Mouse (Mus musculus) 3134 (cell line): ENCODE measurements at regions not wholly inside any gene's neighbourhood (a gene's known extent, or its start where the extent isn't known, plus 50 kb on each side); places are given as distances from the start of the nearest gene placed in this dataset.

Source experiments
- DNase-seq: peaks from one replicate; pipeline ENCODE4 v3.0.0-alpha.2; 2011; ENCODE audit warnings: low spot score; ENCODE audit not compliant: insufficient read length; ENCODE audit errors: extremely low read depth

- DNase-seq, result no peak
Observed at GRCm38 (mm10) chr9:74645394-74645793, 216.3 kb upstream of the Onecut1 start.

GRCm38 (mm10) chr9:74650036-74650435 is 211.7 kb upstream of the Onecut1 start:
- no peak for DNase-seq

- no peak for DNase-seq
Observed at GRCm38 (mm10) chr9:74655956-74656355, 205.8 kb upstream of the Onecut1 start.

- no peak for DNase-seq
Observed at GRCm38 (mm10) chr9:74656392-74656791, 205.3 kb upstream of the Onecut1 start.

- DNase-seq, result no peak
Observed at GRCm38 (mm10) chr9:74671356-74671952, 190.3 kb upstream of the Onecut1 start.

- no peak for DNase-seq
Observed at GRCm38 (mm10) chr9:74672261-74672660, 189.5 kb upstream of the Onecut1 start.

- DNase-seq, result no peak
Observed at GRCm38 (mm10) chr9:74698229-74698628, 163.5 kb upstream of the Onecut1 start.

- no peak for DNase-seq
Observed at GRCm38 (mm10) chr9:74705698-74706097, 156.0 kb upstream of the Onecut1 start.

GRCm38 (mm10) chr9:74707608-74708007 is 154.1 kb upstream of the Onecut1 start:
- no peak for DNase-seq

GRCm38 (mm10) chr9:74711698-74712097 is 150.0 kb upstream of the Onecut1 start:
- DNase-seq, result no peak

GRCm38 (mm10) chr9:74732451-74732850 is 129.3 kb upstream of the Onecut1 start:
- no peak for DNase-seq

- DNase-seq, result no peak
Observed at GRCm38 (mm10) chr9:74741949-74742348, 119.8 kb upstream of the Onecut1 start.

- DNase-seq, result no peak
Observed at GRCm38 (mm10) chr9:74747886-74748285, 113.8 kb upstream of the Onecut1 start.

- no peak for DNase-seq
Observed at GRCm38 (mm10) chr9:74758025-74758424, 103.7 kb upstream of the Onecut1 start.

- DNase-seq, result no peak
Observed at GRCm38 (mm10) chr9:74758876-74759275, 102.8 kb upstream of the Onecut1 start.

GRCm38 (mm10) chr9:74780419-74780818 is 81.3 kb upstream of the Onecut1 start:
- DNase-seq, result no peak

GRCm38 (mm10) chr9:74793394-74793793 is 68.3 kb upstream of the Onecut1 start:
- DNase-seq, result no peak

GRCm38 (mm10) chr9:74795994-74796393 is 65.7 kb upstream of the Onecut1 start:
- no peak for DNase-seq

- no peak for DNase-seq
Observed at GRCm38 (mm10) chr9:74797272-74797844, 64.4 kb upstream of the Onecut1 start.

GRCm38 (mm10) chr9:74801091-74801490 is 60.6 kb upstream of the Onecut1 start:
- no peak for DNase-seq

- DNase-seq, result no peak
Observed at GRCm38 (mm10) chr9:74811437-74811836, 50.3 kb upstream of the Onecut1 start.
